Mouse (Mus musculus) spleen, adult 2 months (tissue): ENCODE measurements around the gene Pheta1.

Experiments
- CTCF ChIP-seq: fragments of 200-500 bp; IDR thresholded peaks from 2 replicates; pipeline ENCODE4 v1.5.1; 2011; ENCODE audit warnings: mild to moderate bottlenecking, inconsistent platforms; ENCODE audit not compliant: insufficient read depth, insufficient read length, insufficient replicate concordance; ENCODE audit errors: extremely low read depth
- POLR2A ChIP-seq: fragments of 200-500 bp; IDR thresholded peaks from 2 replicates; pipeline ENCODE4 v1.6.1; 2011; ENCODE audit warnings: low read depth, low read length, inconsistent platforms

GRCm38 (mm10) chr5:121856740-121857139 is 8.0 kb downstream of the Pheta1 start:
- TF ChIP-seq CTCF = no peak
- TF ChIP-seq POLR2A = no peak
